Comparison of ENCODE assay signal across 24 mouse cellular contexts in genomic region chr6:49987141-49987540, GRCm38 (mm10).
"Had no signal": no experiment of that assay in that cellular context is flagged by ENCODE, and none has a peak within 500 bp of the region (broad histone marks: within the 10 kb centered on the region; RNA-seq: fewer than 3 reads in every experiment).

No protein-coding gene starts in this region.

- DNase-seq: liver, postnatal 0 days; lung, adult 2 months; lung, postnatal 14 days; lung, postnatal 36 days; midbrain, embryonic 14.5 days; retina, postnatal 1 day; right cerebral cortex, adult 18-20 months; right cerebral cortex, postnatal 25 days; right cerebral cortex, postnatal 4 days; spleen, adult 18-20 months; thymus, adult 2 months; thymus, postnatal 25 days; thymus, postnatal 4 days had no signal

- H3K27me3 ChIP-seq: lung, embryonic 15.5 days; midbrain, embryonic 12.5 days; neural tube, embryonic 13.5 days; neural tube, embryonic 15.5 days; stomach, embryonic 15.5 days had no signal

- ATAC-seq: liver, postnatal 0 days; lung, postnatal 0 days; midbrain, embryonic 16.5 days had no signal

- H3K36me3 ChIP-seq: lung, embryonic 15.5 days; midbrain, embryonic 12.5 days; neural tube, embryonic 13.5 days; neural tube, embryonic 15.5 days; stomach, embryonic 15.5 days had no signal

- H3K27ac ChIP-seq: lung, embryonic 15.5 days; macrophage; midbrain, embryonic 12.5 days; neural tube, embryonic 13.5 days; neural tube, embryonic 15.5 days; stomach, embryonic 15.5 days; stomach, postnatal 0 days had no signal

- H3K4me1 ChIP-seq: stomach, embryonic 15.5 days had no signal

- H3K4me3 ChIP-seq: lung, embryonic 15.5 days; megakaryocyte, embryonic 14.5 days; midbrain, embryonic 12.5 days; myocyte; neural tube, embryonic 13.5 days; neural tube, embryonic 15.5 days; stomach, embryonic 15.5 days had no signal

- H3K9me3 ChIP-seq: lung, embryonic 15.5 days; midbrain, embryonic 12.5 days; neural tube, embryonic 13.5 days; neural tube, embryonic 15.5 days; stomach, embryonic 15.5 days had no signal
